ENCODE assay signal across 8 mouse cellular contexts in genomic region chr1:74787846-74788245, GRCm38 (mm10). TPM values are rescaled to one million over a fixed set of nuclear protein-coding genes. Genes with fewer than 3 reads are reported as not detected.
DNase-seq lines count a peak whose midpoint lies in the region; ATAC-seq and TF ChIP-seq lines count a peak whose summit lies in the region.

No protein-coding gene starts in this region.

- H3K4me2 ChIP-seq in hindbrain, embryonic 12.5 days (replicated peaks) = no peak overlapping the region
- no peak overlapping the region for H3K4me2 ChIP-seq in embryonic facial prominence, embryonic 15.5 days (replicated peaks)
- H3K4me2 ChIP-seq in hindbrain, embryonic 11.5 days (replicated peaks; ENCODE audit: low read depth, low read length) = no peak overlapping the region
- no peak overlapping the region for H3K4me2 ChIP-seq in midbrain, embryonic 12.5 days (replicated peaks)

- peak; percentile 58 for TF ChIP-seq CTCF in bone marrow, adult 2 months (IDR thresholded peaks at IDR 0.05; ENCODE audit: control insufficient read depth, insufficient read depth, low read length)

- peaks cover 99% of the 10 kb centered on the region for H3K27me3 ChIP-seq in hindbrain, embryonic 10.5 days (ENCODE audit: insufficient read depth, poor library complexity, severe bottlenecking)
- H3K27me3 ChIP-seq in hindbrain, embryonic 12.5 days = peaks cover 98% of the 10 kb centered on the region
- peaks cover 66% of the 10 kb centered on the region for H3K27me3 ChIP-seq in embryonic facial prominence, embryonic 15.5 days
- H3K27me3 ChIP-seq in hindbrain, embryonic 11.5 days (ENCODE audit: control insufficient read depth, insufficient read depth, low read length) = peaks cover 92% of the 10 kb centered on the region
- peaks cover 98% of the 10 kb centered on the region for H3K27me3 ChIP-seq in midbrain, embryonic 12.5 days

- peak; percentile 86 for DNase-seq in hindbrain, embryonic 10.5 days (ENCODE audit: low spot score)
- peak; percentile 92 for DNase-seq in hindbrain, embryonic 11.5 days (ENCODE audit: low spot score)
- DNase-seq in layer of hippocampus, postnatal 14 days (ENCODE audit: low spot score in 2 of 2) = peak; percentile 78 to 90
- DNase-seq in spleen, adult 12 weeks (ENCODE audit: low spot score) = peak; percentile 34

- no peak overlapping the region for H3K4me3 ChIP-seq in hindbrain, embryonic 10.5 days
- H3K4me3 ChIP-seq in hindbrain, embryonic 12.5 days = no peak overlapping the region
- no peak overlapping the region for H3K4me3 ChIP-seq in bone marrow, adult 2 months (replicated peaks; ENCODE audit: control insufficient read depth, low read depth, low read length)
- no peak overlapping the region for H3K4me3 ChIP-seq in embryonic facial prominence, embryonic 15.5 days (replicated peaks)
- no peak overlapping the region for H3K4me3 ChIP-seq in hindbrain, embryonic 11.5 days (ENCODE audit: low read depth, low read length)
- no peak overlapping the region for H3K4me3 ChIP-seq in midbrain, embryonic 12.5 days

- H3K9ac ChIP-seq in hindbrain, embryonic 12.5 days = no peak overlapping the region
- H3K9ac ChIP-seq in embryonic facial prominence, embryonic 15.5 days = no peak overlapping the region
- no peak overlapping the region for H3K9ac ChIP-seq in hindbrain, embryonic 11.5 days (ENCODE audit: low read depth, low read length)
- H3K9ac ChIP-seq in midbrain, embryonic 12.5 days (replicated peaks) = no peak overlapping the region

- 5% methylated on average over 7 of the region's 7 CpGs for WGBS in hindbrain, embryonic 10.5 days
- WGBS in hindbrain, embryonic 12.5 days = 7% methylated on average over 7 of the region's 7 CpGs
- WGBS in bone marrow, adult 2 months = 4% methylated on average over 7 of the region's 7 CpGs
- 9% methylated on average over 7 of the region's 7 CpGs for WGBS in embryonic facial prominence, embryonic 15.5 days
- WGBS in hindbrain, embryonic 11.5 days = 9% methylated on average over 7 of the region's 7 CpGs
- WGBS in midbrain, embryonic 12.5 days = 6% methylated on average over 7 of the region's 7 CpGs

- peaks cover 42% of the 10 kb centered on the region for H3K4me1 ChIP-seq in hindbrain, embryonic 10.5 days (replicated peaks)
- H3K4me1 ChIP-seq in hindbrain, embryonic 12.5 days = peaks cover 39% of the 10 kb centered on the region
- H3K4me1 ChIP-seq in bone marrow, adult 2 months (ENCODE audit: control insufficient read depth, insufficient read depth, low read length) = peaks cover under 1% of the 10 kb centered on the region
- H3K4me1 ChIP-seq in embryonic facial prominence, embryonic 15.5 days = peaks cover 64% of the 10 kb centered on the region
- peaks cover 8% of the 10 kb centered on the region for H3K4me1 ChIP-seq in hindbrain, embryonic 11.5 days (replicated peaks; ENCODE audit: control insufficient read depth, insufficient read depth, low read length)
- H3K4me1 ChIP-seq in midbrain, embryonic 12.5 days = peaks cover 24% of the 10 kb centered on the region

- H3K27ac ChIP-seq in hindbrain, embryonic 10.5 days = no peak overlapping the region
- no peak overlapping the region for H3K27ac ChIP-seq in hindbrain, embryonic 12.5 days
- no peak overlapping the region for H3K27ac ChIP-seq in bone marrow, adult 2 months (ENCODE audit: control insufficient read depth, insufficient read depth, low read depth, low read length, poor library complexity)
- no peak overlapping the region for H3K27ac ChIP-seq in embryonic facial prominence, embryonic 15.5 days (replicated peaks)
- no peak overlapping the region for H3K27ac ChIP-seq in hindbrain, embryonic 11.5 days (ENCODE audit: low read depth, low read length)
- H3K27ac ChIP-seq in midbrain, embryonic 12.5 days (replicated peaks) = no peak overlapping the region

- no peak for TF ChIP-seq POLR2A in bone marrow, adult 2 months (IDR thresholded peaks at IDR 0.05; ENCODE audit: borderline replicate concordance, control insufficient read depth, low read depth, low read length)

- H3K9me3 ChIP-seq in hindbrain, embryonic 10.5 days = no peaks in the 10 kb centered on the region
- H3K9me3 ChIP-seq in hindbrain, embryonic 12.5 days (replicated peaks) = no peaks in the 10 kb centered on the region
- H3K9me3 ChIP-seq in embryonic facial prominence, embryonic 15.5 days (replicated peaks) = no peaks in the 10 kb centered on the region
- no peaks in the 10 kb centered on the region for H3K9me3 ChIP-seq in hindbrain, embryonic 11.5 days (ENCODE audit: control insufficient read depth, low read length)
- no peaks in the 10 kb centered on the region for H3K9me3 ChIP-seq in midbrain, embryonic 12.5 days

- no peaks in the 10 kb centered on the region for H3K36me3 ChIP-seq in hindbrain, embryonic 10.5 days
- H3K36me3 ChIP-seq in hindbrain, embryonic 12.5 days = no peaks in the 10 kb centered on the region
- no peaks in the 10 kb centered on the region for H3K36me3 ChIP-seq in embryonic facial prominence, embryonic 15.5 days
- H3K36me3 ChIP-seq in hindbrain, embryonic 11.5 days (ENCODE audit: control insufficient read depth, insufficient read depth, low read length) = no peaks in the 10 kb centered on the region
- H3K36me3 ChIP-seq in midbrain, embryonic 12.5 days = no peaks in the 10 kb centered on the region

- no peak for ATAC-seq in hindbrain, embryonic 12.5 days (ENCODE audit: low FRiP score)
- 0 out of 2 replicates have a peak, but pooled peaks have one; percentile 25 for ATAC-seq in embryonic facial prominence, embryonic 15.5 days (ENCODE audit: insufficient number of reproducible peaks, low FRiP score, low TSS enrichment, low read depth)
- ATAC-seq in hindbrain, embryonic 11.5 days (ENCODE audit: low FRiP score) = peak; percentile 51
- ATAC-seq in midbrain, embryonic 12.5 days (ENCODE audit: low FRiP score, low read depth) = peak; percentile 47; the same call in 1 of the 2 replicates

RNA-seq across cellular contexts. Expression of gene Wnt10a, which starts 3.5 kb away (rescaled TPM):
- polyA plus RNA-seq in hindbrain, embryonic 10.5 days (2016; fragmentation: Nextera tagmentation; extraction: Ambion mirVana) = 0.87 and 1.6 TPM in 2 replicates
- 1.2 and 2.3 TPM in 2 replicates for polyA plus RNA-seq in hindbrain, embryonic 12.5 days (2016; fragmentation: Nextera tagmentation; extraction: Ambion mirVana)
- polyA plus RNA-seq in bone marrow, adult 2 months (2011; ENCODE audit: insufficient read depth, insufficient read length, low replicate concordance, missing spikeins) = not detected in 2 replicates
- polyA plus RNA-seq in embryonic facial prominence, embryonic 15.5 days (2015; fragmentation: Nextera tagmentation; extraction: Ambion mirVana) = 13.3 and 16.3 TPM in 2 replicates
- polyA plus RNA-seq in hindbrain, embryonic 11.5 days (2014; fragmentation: Nextera tagmentation; extraction: Ambion mirVana) = 1.6 and 2.0 TPM in 2 replicates
- total RNA-seq in layer of hippocampus, postnatal 14 days (2021) = 1 to 10 TPM; 1.9 to 2.0 TPM
- polyA plus RNA-seq in midbrain, embryonic 12.5 days (2016; fragmentation: Nextera tagmentation; extraction: Ambion mirVana) = 1.7 and 1.8 TPM in 2 replicates

RNA-seq across cellular contexts. Expression of gene Wnt6, which starts 16.2 kb away (rescaled TPM):
- 15.5 and 18.2 TPM in 2 replicates for polyA plus RNA-seq in hindbrain, embryonic 10.5 days (2016; fragmentation: Nextera tagmentation; extraction: Ambion mirVana)
- 9.6 and 11.4 TPM in 2 replicates for polyA plus RNA-seq in hindbrain, embryonic 12.5 days (2016; fragmentation: Nextera tagmentation; extraction: Ambion mirVana)
- polyA plus RNA-seq in bone marrow, adult 2 months (2011; ENCODE audit: insufficient read depth, insufficient read length, low replicate concordance, missing spikeins) = not detected in 2 replicates
- 37.6 and 40.1 TPM in 2 replicates for polyA plus RNA-seq in embryonic facial prominence, embryonic 15.5 days (2015; fragmentation: Nextera tagmentation; extraction: Ambion mirVana)
- polyA plus RNA-seq in hindbrain, embryonic 11.5 days (2014; fragmentation: Nextera tagmentation; extraction: Ambion mirVana) = 6.7 and 10.0 TPM in 2 replicates
- total RNA-seq in layer of hippocampus, postnatal 14 days (2021) = under 1 TPM; 0.43 to 0.58 TPM
- polyA plus RNA-seq in midbrain, embryonic 12.5 days (2016; fragmentation: Nextera tagmentation; extraction: Ambion mirVana) = 5.0 and 7.9 TPM in 2 replicates

RNA-seq across cellular contexts. Expression of gene Prkag3, which starts 38.8 kb away (rescaled TPM):
- polyA plus RNA-seq in hindbrain, embryonic 10.5 days (2016; fragmentation: Nextera tagmentation; extraction: Ambion mirVana) = 0.12 TPM in 1 of 2 replicates, not detected in the other
- 0.21 and 0.38 TPM in 2 replicates for polyA plus RNA-seq in hindbrain, embryonic 12.5 days (2016; fragmentation: Nextera tagmentation; extraction: Ambion mirVana)
- polyA plus RNA-seq in bone marrow, adult 2 months (2011; ENCODE audit: insufficient read depth, insufficient read length, low replicate concordance, missing spikeins) = 0.52 TPM in 1 of 2 replicates, not detected in the other
- polyA plus RNA-seq in embryonic facial prominence, embryonic 15.5 days (2015; fragmentation: Nextera tagmentation; extraction: Ambion mirVana) = 5.7 and 7.5 TPM in 2 replicates
- 0.22 TPM in 1 of 2 replicates, not detected in the other for polyA plus RNA-seq in hindbrain, embryonic 11.5 days (2014; fragmentation: Nextera tagmentation; extraction: Ambion mirVana)
- total RNA-seq in layer of hippocampus, postnatal 14 days (2021) = under 1 TPM; 0.14 to 0.55 TPM
- not detected in 2 replicates for polyA plus RNA-seq in midbrain, embryonic 12.5 days (2016; fragmentation: Nextera tagmentation; extraction: Ambion mirVana)

Comparison
In these comparisons a context has a peak if more than half of its experiments do, and no peak if none do; other contexts are left out.
1. DNase-seq: peak in every context shown above with its lines; median percentile 92 in hindbrain, embryonic 11.5 days; 86 in hindbrain, embryonic 10.5 days; 84 in layer of hippocampus, postnatal 14 days; 34 in spleen, adult 12 weeks.